Mouse (Mus musculus) midbrain, postnatal 0 days (tissue): ENCODE results near the gene Gpr63. TPM values are rescaled to one million over a fixed set of nuclear protein-coding genes. Genes with fewer than 3 reads are reported as not detected.
"Not testable (repeated sequence)": the region's sequence is repeated elsewhere in the genome, so short reads cannot be mapped to it uniquely, and the experiment has no call there.

ENCODE experiments used
- ATAC-seq: fragments of 200-750 bp; cut with Nextera tagmentation; 2 replicates; pipeline ENCODE4 v1.8.0; 2017; ENCODE audit warnings: moderate number of reproducible peaks, mild to moderate bottlenecking, moderate TSS enrichment, moderate library complexity; ENCODE audit not compliant: low FRiP score
- DNase-seq: peaks from one replicate; pipeline ENCODE4 v3.0.0-alpha.2; 2015; ENCODE audit warnings: low spot score
- H3K27ac ChIP-seq: fragments of 300-500 bp; sonication (generic); 2 replicates; pipeline ENCODE4 v1.5.1; 2014; ENCODE audit warnings: low read depth, mild to moderate bottlenecking, low read length, mixed read lengths
- H3K27me3 ChIP-seq: fragments of 300-500 bp; sonication (generic); 2 replicates; pipeline ENCODE4 v1.6.1; 2014; ENCODE audit warnings: low read length, control low read depth, mixed read lengths; ENCODE audit not compliant: insufficient read depth
- H3K36me3 ChIP-seq: fragments of 300-500 bp; sonication (generic); 2 replicates; pipeline ENCODE4 v1.6.1; 2014; ENCODE audit warnings: low read length, control low read depth, mixed read lengths; ENCODE audit not compliant: insufficient read depth
- H3K4me1 ChIP-seq: fragments of 300-500 bp; sonication (generic); 2 replicates; pipeline ENCODE4 v1.6.1; 2014; ENCODE audit warnings: mild to moderate bottlenecking, control low read depth, antibody characterized with exemption, low read length, mixed read lengths; ENCODE audit not compliant: insufficient read depth
- H3K4me2 ChIP-seq: fragments of 300-500 bp; sonication (generic); 2 replicates; pipeline ENCODE4 v1.6.1; 2014; ENCODE audit warnings: low read depth, mild to moderate bottlenecking, low read length, mixed read lengths; ENCODE audit not compliant: poor library complexity, severe bottlenecking
- H3K4me3 ChIP-seq: fragments of 300-500 bp; sonication (generic); 2 replicates; pipeline ENCODE4 v1.5.1; 2014; ENCODE audit warnings: low read depth, mild to moderate bottlenecking, low read length, moderate library complexity
- H3K9ac ChIP-seq: fragments of 300-500 bp; sonication (generic); replicated peaks from 2 replicates; pipeline ENCODE4 v1.6.1; 2014; ENCODE audit warnings: mild to moderate bottlenecking, low read length, moderate library complexity, mixed read lengths; ENCODE audit not compliant: poor library complexity, severe bottlenecking
- H3K9me3 ChIP-seq: fragments of 300-500 bp; sonication (generic); 2 replicates; pipeline ENCODE4 v1.6.1; 2016; ENCODE audit warnings: low read length, control low read depth
- CTCF ChIP-seq: IDR thresholded peaks from 2 replicates; pipeline ENCODE4 v1.5.1; 2016; ENCODE audit warnings: antibody characterized with exemption, mild to moderate bottlenecking
- WGBS: fragments of 180-500 bp; shearing (Covaris S2); extraction: QIAGEN DNeasy Blood & Tissue Kit; methylation state at CpG from one replicate; pipeline ENCODE4 v1.1.7; 2014; 5-methylcytosine and 5-hydroxymethylcytosine counted together
- polyA plus RNA-seq: library from polyadenylated mRNA; unstranded; fragments of >200 nt; fragmentation: Nextera tagmentation; extraction: Ambion mirVana; gene quantifications from 2 replicates; pipeline ENCODE4 v1.2.1, GENCODE M21; 2015
- total RNA-seq: library from RNA; depleted of rRNA; stranded (reverse); fragments of >200 nt; gene quantifications from 2 replicates; pipeline ENCODE4 v1.2.3, GENCODE M21; 2014; rRNA removed

Gene Gpr63
- total and polyA plus RNA-seq, 2 experiments from 2014 or later: 1.8 to 10.4 TPM

DNA sequence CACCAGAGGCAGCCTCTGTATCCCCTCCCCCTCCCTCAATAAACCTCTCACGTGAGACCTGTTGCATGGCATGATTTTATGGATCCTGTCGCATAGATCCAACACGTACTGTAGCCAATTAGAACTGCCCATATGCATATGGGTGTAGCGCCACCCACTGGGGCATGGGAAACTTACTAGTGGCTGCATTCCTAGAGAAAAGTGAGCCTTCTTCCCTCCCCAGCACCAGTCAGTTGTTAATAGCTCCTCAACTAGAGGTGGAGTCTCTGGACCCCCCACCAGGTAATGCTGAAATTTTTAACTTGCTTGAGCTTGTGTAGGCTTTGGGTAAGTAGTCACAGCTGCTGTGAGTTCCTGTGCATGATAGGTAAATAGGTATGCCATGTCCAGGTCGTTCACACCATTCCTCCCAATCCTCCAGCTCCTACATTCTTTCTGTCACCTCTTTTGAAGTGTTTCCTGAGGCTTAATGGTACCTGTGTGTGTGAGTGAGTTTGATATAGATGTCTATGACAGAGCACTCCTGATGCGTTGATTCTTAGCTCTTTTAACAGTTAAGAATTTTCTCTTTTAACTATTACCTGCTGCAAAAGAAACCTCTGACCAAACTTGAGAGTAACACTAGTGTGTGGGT is 69.1 kb downstream of the Gpr63 start:
- ATAC-seq: no peak
- no peak overlapping the region for H3K4me2 ChIP-seq
- WGBS: 34% methylated on average over 6 of the region's 6 CpGs
- H3K9me3 ChIP-seq: no peaks in the 10 kb centered on the region
- no peak for DNase-seq
- no peaks in the 10 kb centered on the region for H3K4me1 ChIP-seq
- H3K4me3 ChIP-seq: no peak overlapping the region
- peak; percentile 51 for TF ChIP-seq CTCF
- no peak overlapping the region for H3K27ac ChIP-seq
- no peak overlapping the region for H3K9ac ChIP-seq
- no peaks in the 10 kb centered on the region for H3K36me3 ChIP-seq
- no peaks in the 10 kb centered on the region for H3K27me3 ChIP-seq

DNA sequence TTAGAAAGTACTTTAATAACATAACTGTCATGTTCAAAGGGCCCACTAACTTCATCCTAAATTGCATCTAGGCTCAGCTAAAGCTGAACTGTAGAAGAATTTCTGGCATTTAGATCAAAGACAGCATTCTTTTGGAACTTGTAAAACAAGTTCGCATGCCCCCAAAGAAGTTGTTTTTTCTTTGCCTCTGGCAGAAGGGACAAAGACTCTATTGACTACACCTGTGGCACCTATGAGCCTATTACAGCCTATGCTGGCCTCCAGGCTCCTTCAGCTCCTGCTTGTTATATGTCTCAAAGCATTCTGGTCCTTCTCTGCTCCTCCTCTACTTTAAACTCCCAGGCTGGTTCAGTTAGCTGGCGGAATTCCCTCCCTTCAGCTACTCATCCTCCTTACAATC is 69.6 kb downstream of the Gpr63 start:
- H3K27ac ChIP-seq: no peak overlapping the region
- no peaks in the 10 kb centered on the region for H3K4me1 ChIP-seq
- no peak for ATAC-seq
- 88% methylated on average over 2 of the region's 2 CpGs for WGBS
- H3K27me3 ChIP-seq: no peaks in the 10 kb centered on the region
- no peaks in the 10 kb centered on the region for H3K9me3 ChIP-seq
- H3K36me3 ChIP-seq: no peaks in the 10 kb centered on the region
- H3K9ac ChIP-seq: no peak overlapping the region
- no peak overlapping the region for H3K4me3 ChIP-seq
- TF ChIP-seq CTCF: no peak
- no peak overlapping the region for H3K4me2 ChIP-seq
- DNase-seq: no peak

GRCm38 (mm10) chr4:25037260-25037659 is 71.1 kb downstream of the Gpr63 start:
- no peak for ATAC-seq
- Histone ChIP-seq H3K4me3 (no peak overlapping the region), H3K9ac (no peak overlapping the region), H3K27me3 (no peaks in the 10 kb centered on the region), H3K4me1 (no peaks in the 10 kb centered on the region), H3K9me3 (no peaks in the 10 kb centered on the region), H3K4me2 (no peak overlapping the region), H3K27ac (no peak overlapping the region), H3K36me3 (no peaks in the 10 kb centered on the region)
- 91% methylated on average over 2 of the region's 2 CpGs for WGBS
- DNase-seq: no peak
- no peak for TF ChIP-seq CTCF

GRCm38 (mm10) chr4:25055541-25055940 is 89.3 kb downstream of the Gpr63 start:
- WGBS: 85% methylated on average over 1 of the region's 1 CpGs
- not testable (repeated sequence) for DNase-seq, H3K27ac ChIP-seq, H3K36me3 ChIP-seq, H3K4me1 ChIP-seq, H3K9ac ChIP-seq, H3K4me3 ChIP-seq, H3K9me3 ChIP-seq, H3K4me2 ChIP-seq, H3K27me3 ChIP-seq, ATAC-seq

Other genes starting within 250 kb of the Gpr63 start
- gene Klhl32, start 115.3 kb upstream of the Gpr63 start, total RNA-seq: 32.1 and 34.0 TPM in 2 replicates
- 36.5 and 37.1 TPM in 2 replicates for gene Klhl32, start 115.3 kb upstream of the Gpr63 start, polyA plus RNA-seq
- gene Ndufaf4, start 68.3 kb upstream of the Gpr63 start, total RNA-seq: 19.0 and 22.0 TPM in 2 replicates
- 72.2 and 77.0 TPM in 2 replicates for gene Ndufaf4, start 68.3 kb upstream of the Gpr63 start, polyA plus RNA-seq